Mouse (Mus musculus) lung, adult 2 months (tissue): ENCODE measurements around the gene Cuedc1.

Experiments
- CTCF ChIP-seq: fragments of 200-500 bp; IDR thresholded peaks from 2 replicates; pipeline ENCODE4 v1.5.1; 2011; ENCODE audit warnings: mild to moderate bottlenecking, low read length, control low read depth; ENCODE audit not compliant: insufficient read depth
- POLR2A ChIP-seq: fragments of 200-500 bp; IDR thresholded peaks from 2 replicates; pipeline ENCODE4 v1.6.1; 2011; ENCODE audit warnings: low read depth, mild to moderate bottlenecking, control low read depth, low read length, borderline replicate concordance; ENCODE audit errors: extremely low read depth

- TF ChIP-seq CTCF, result no peak
- no peak for TF ChIP-seq POLR2A
These were observed 25.9 kb downstream of the Cuedc1 start for GRCm38 (mm10) chr11:88123731-88124130.
